Mouse (Mus musculus) mammary gland, adult 2 months (tissue): ENCODE results near the gene Vapa. TPM values are rescaled to one million over a fixed set of nuclear protein-coding genes. Genes with fewer than 3 reads are reported as not detected.

Experiments used
- polyA plus RNA-seq: library from polyadenylated mRNA; depleted of rRNA; stranded (reverse); fragments of >200 nt; gene quantifications from 2 replicates; pipeline ENCODE4 v1.2.3, GENCODE M21; 2012; ENCODE audit warnings: low replicate concordance; rRNA removed

Vapa gene
- 16.8 and 66.9 TPM in 2 replicates for polyA plus RNA-seq

DNA sequence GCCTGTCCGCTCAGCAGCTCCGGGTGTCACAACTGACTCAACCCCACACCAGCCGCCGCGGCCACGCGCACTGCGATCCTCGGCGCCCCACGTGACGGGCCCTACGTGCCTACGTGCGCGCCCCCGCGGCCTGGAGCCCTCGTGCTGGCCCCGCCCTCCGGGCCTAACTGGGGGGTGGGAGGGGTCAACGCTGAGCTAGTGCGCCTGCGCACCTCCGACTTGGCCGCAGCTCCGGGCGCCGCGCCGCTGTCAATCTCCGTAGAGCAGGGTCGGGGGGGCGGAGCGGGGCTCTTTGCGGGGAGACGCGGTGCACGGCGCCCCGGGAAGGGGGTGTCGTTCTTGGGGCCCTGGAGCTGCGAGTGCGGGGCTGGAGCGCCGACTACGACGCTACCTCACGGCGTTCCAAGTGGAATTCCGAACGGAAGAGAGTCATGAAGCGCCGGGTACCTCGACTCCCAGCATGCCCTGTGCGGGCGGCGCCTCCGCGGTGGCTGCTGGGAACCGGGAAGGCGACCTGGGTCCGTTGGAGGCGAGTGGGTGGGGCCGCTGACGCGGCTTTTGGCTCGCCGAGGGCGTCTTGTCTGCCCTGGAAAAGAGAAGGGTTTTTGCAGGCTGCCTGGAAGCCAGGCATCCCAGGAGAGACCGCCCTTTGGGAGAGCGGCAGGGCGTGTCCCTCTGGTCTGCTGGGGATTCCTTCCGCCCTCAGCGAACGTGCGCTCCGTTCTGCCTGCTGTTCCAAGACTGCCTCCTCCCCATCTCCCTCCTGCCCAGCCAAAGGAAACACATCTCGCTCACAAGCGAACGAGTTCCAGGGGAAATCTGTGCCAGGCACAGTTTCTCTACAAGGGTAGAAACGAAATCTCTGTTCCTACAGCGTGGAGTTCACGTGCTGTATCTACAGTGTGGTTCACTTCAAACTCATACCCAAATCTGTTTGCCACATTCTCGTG lies at the start of gene Vapa:
Gene Vapa, minus strand, starts transcription at position 93 of the 950 bp plus-strand sequence.

DNA sequence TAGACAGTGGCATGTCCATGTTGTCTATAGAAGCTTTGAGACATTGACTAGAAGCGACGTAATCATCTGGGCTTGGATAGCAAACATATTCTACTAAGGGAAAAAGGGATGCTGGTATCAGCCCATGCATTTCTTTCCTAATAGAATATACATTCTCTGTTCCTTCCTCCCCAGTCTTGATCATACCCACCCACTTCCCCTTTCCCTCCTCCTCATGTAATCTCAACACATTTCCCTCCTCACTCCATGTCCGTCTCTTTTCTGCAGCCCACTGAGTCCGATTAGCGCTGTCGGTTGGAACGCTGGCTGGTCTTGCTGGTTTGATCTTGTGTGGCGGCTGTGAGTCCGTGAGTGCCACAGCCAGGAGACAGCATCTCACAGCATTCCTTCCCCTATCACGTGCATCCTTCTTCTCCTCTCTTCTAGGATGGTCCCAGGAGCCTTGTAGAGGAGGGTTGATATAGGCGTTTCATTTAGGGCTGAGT lies 28.4 kb upstream of the Vapa start, which contains the start of gene Txndc2:
Gene Txndc2, minus strand, starts transcription at position 435 of the 485 bp plus-strand sequence.

DNA sequence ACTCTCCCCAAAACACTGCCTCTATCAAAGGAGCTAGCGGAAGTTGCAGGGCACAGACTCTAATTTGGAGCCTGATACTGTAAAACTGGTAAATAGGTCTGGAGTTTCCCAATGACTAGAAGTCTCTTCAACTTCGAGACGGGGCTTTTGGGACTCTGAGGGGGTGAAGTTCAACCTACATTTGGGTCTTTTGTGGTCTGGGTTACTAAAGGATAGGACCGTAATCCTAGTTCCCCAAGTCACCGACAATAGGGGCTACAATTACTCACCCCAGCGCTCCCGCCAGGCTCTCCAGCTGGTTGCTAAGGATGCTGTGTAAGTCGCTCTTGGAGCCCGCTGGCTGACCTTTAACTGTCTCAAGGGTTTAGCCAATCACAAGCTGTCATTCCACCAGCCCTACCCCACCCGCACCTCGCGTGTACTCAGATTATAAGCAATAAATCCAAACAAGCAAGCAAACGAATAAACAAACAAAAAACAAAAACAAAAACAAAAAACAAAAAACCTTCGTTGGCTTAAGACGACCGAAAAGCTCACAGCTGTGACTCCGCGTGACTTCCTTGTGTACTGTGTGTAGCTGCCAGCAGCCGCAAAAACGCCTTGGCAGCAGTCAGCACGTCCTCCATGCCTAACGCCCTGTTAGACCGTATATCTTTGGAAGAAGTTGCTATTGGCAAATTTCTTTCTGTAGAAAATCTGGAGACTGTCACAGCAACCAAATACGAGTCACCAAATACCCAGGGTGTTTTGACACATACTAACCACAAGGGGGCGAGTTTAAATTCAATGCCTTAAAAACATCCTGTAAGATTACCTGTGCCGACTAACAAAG lies 72.7 kb downstream of the Vapa start, which contains the start of gene Tmem232:
Gene Tmem232, minus strand, starts transcription at position 342 of the 832 bp plus-strand sequence.

Other genes starting within 250 kb of the Vapa start
- gene Tmem232, start 72.8 kb downstream of the Vapa start, polyA plus RNA-seq: not detected in 2 replicates
- gene Txndc2, start 28.6 kb upstream of the Vapa start, polyA plus RNA-seq: not detected in 2 replicates
- gene Rab31, start 159.2 kb upstream of the Vapa start, polyA plus RNA-seq: 14.5 and 29.6 TPM in 2 replicates
- gene Ppp4r1, start 169.0 kb upstream of the Vapa start, polyA plus RNA-seq: 26.6 and 37.7 TPM in 2 replicates